Mouse (Mus musculus) liver, embryonic 14.5 days (tissue): ENCODE measurements around the gene Rhoa. TPM values are rescaled to one million over a fixed set of nuclear protein-coding genes. Genes with fewer than 3 reads are reported as not detected.
A peak's percentile ranks its signal among the peaks of the same experiment; 100 is the strongest.

Source experiments
- ATAC-seq: fragments of 200-750 bp; cut with Nextera tagmentation; 2 replicates; pipeline ENCODE4 v1.8.0; 2017; ENCODE audit warnings: moderate number of reproducible peaks, mild to moderate bottlenecking, moderate library complexity; ENCODE audit not compliant: insufficient read depth
- DNase-seq, 3 experiments: peaks; one replicate each; pipeline ENCODE4 v3.0.0-alpha.2; 2012 to 2013; ENCODE audit warnings: low read depth in 3 of 3, low spot score in 3 of 3
- H3K27ac ChIP-seq: fragments of 300-500 bp; sonication (generic); 2 replicates; pipeline ENCODE4 v1.5.1; 2014; ENCODE audit warnings: moderate library complexity, mild to moderate bottlenecking, control low read depth, inconsistent platforms
- H3K27me3 ChIP-seq: fragments of 300-500 bp; sonication (generic); 2 replicates; pipeline ENCODE4 v1.6.1; 2014; ENCODE audit warnings: mild to moderate bottlenecking, low read length, moderate library complexity; ENCODE audit not compliant: control insufficient read depth, insufficient read depth
- H3K36me3 ChIP-seq: fragments of 300-500 bp; sonication (generic); replicated peaks from 2 replicates; pipeline ENCODE4 v1.6.1; 2014; ENCODE audit warnings: low read depth; ENCODE audit not compliant: control insufficient read depth, insufficient read depth
- H3K4me1 ChIP-seq, 2 experiments: fragments of 200-500 bp in 1 of 2; fragments of 300-500 bp in 1 of 2; sonication (generic) in 1 of 2; replicated peaks; 2 replicates each; pipeline ENCODE4 v1.6.1; 2012 to 2014; ENCODE audit warnings: antibody characterized with exemption in 1 of 2, inconsistent platforms in 1 of 2, low read length in 1 of 2; ENCODE audit not compliant: control insufficient read depth in 2 of 2, insufficient read depth in 2 of 2
- H3K4me2 ChIP-seq: fragments of 300-500 bp; sonication (generic); 2 replicates; pipeline ENCODE4 v1.6.1; 2014; ENCODE audit warnings: low read depth, mild to moderate bottlenecking, control low read depth, moderate library complexity
- H3K4me3 ChIP-seq, 2 experiments: fragments of 200-500 bp in 1 of 2; fragments of 300-500 bp in 1 of 2; sonication (generic) in 1 of 2; 2 replicates each; pipeline ENCODE4 v1.5.1; 2012 to 2014; ENCODE audit warnings: low read depth in 2 of 2, low read length in 2 of 2, mild to moderate bottlenecking in 2 of 2, control low read depth in 1 of 2, inconsistent platforms in 1 of 2, moderate library complexity in 1 of 2; ENCODE audit not compliant: insufficient read depth in 1 of 2
- H3K9ac ChIP-seq: fragments of 300-500 bp; sonication (generic); replicated peaks from 2 replicates; pipeline ENCODE4 v1.6.1; 2014; ENCODE audit warnings: mild to moderate bottlenecking, control low read depth, moderate library complexity
- H3K9me3 ChIP-seq: fragments of 300-500 bp; sonication (generic); 2 replicates; pipeline ENCODE4 v1.6.1; 2016; ENCODE audit warnings: low read length, mixed read lengths; ENCODE audit not compliant: control insufficient read depth
- CTCF ChIP-seq: IDR thresholded peaks from 2 replicates; pipeline ENCODE4 v1.5.1; 2016; ENCODE audit warnings: antibody characterized with exemption, low read depth, control low read depth
- EP300 ChIP-seq: IDR thresholded peaks from 2 replicates; pipeline ENCODE4 v1.6.1; 2016; ENCODE audit warnings: antibody characterized with exemption, low read depth
- WGBS: fragments of 180-500 bp; shearing (Covaris S2); extraction: QIAGEN DNeasy Blood & Tissue Kit; methylation state at CpG from one replicate; pipeline ENCODE4 v1.1.7; 2014; ENCODE audit not compliant: insufficient replicate concordance; 5-methylcytosine and 5-hydroxymethylcytosine counted together
- polyA plus RNA-seq, 2 experiments: library from polyadenylated mRNA; depleted of rRNA in 1 of 2; stranded (reverse) in 1 of 2; unstranded in 1 of 2; fragments of >200 nt; fragmentation: Nextera tagmentation in 1 of 2; extraction: Ambion mirVana in 1 of 2; gene quantifications; 2 replicates each; pipeline versions ENCODE4 v1.2.1 to v1.2.3; 2012 to 2014

Rhoa gene
- polyA plus RNA-seq, 2 experiments: 76.4 to 130 TPM

DNA sequence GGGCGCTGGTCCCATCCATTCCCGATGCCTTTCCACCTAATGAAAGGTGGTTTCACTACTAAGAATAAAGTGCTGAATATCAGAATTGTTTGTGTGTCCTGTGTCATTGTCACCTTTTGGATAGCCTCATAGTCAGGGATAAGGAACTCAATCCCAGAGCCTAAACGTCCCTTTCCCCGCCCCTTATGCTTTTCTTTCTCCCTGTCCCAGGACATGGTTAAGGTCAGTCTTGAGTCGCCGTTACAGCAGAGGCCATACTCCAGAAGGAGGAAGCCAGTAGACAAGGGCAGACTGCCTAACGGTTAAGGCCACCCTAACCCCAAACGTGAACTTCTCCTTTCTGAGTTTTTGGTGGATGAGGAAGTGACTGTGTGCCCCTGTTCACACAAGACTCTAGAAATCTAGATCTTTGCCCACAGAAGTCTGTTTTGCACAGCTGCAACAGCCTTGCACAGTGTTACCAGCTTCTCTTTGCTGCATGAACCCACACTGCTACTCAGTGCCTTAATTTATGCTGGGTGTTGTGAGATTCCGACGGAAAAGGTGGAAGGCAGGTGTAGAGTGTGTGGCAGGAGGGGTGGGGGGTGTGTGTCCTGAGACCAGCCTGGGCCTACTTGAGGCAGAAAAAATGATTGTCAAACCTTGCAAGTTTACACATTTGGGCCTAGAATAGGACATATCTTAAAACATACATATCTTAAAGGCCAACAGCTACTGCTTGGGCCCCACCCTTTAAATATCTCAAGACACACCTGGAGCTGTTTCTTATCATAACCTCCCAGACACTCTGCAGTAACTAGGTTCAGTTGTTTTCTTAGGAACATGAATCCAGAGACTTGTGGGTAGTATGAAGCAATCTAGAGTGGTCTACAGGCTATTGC, 34.6 kb downstream of the Rhoa start:
- Histone ChIP-seq H3K4me1 (peaks cover 50 to 60% of the 10 kb centered on the region in 2 experiments), H3K4me2 (peak overlapping the region; percentile 95), H3K9me3 (no peaks in the 10 kb centered on the region), H3K27me3 (no peaks in the 10 kb centered on the region), H3K4me3 (peak overlapping the region; percentile 76 to 84), H3K27ac (peak overlapping the region; percentile 99), H3K9ac (peak overlapping the region; percentile 100), H3K36me3 (peaks cover 45% of the 10 kb centered on the region)
- TF ChIP-seq EP300 (peak; percentile 100), CTCF (no peak)
- ATAC-seq (peak; percentile 71), DNase-seq (peak; percentile 91 to 93 (median 91))
- WGBS: 4% methylated on average over 10 of the region's 10 CpGs

DNA sequence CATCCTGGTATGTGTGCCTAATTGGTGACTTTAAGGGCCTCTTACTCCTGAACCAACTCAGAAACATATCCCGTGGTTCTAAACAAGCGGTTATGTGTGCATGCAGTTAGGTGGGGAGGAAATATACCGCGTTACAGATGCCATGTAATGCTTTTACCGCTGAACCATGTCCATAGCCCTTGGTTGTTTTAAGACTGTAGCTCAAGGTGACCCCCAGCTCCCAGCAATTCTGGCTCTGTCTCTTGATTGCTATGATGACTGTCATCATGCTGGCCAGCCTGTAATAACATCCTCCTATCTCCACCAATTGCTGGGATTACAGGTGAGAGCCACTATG, 35.2 kb downstream of the Rhoa start:
- DNase-seq (no peak), ATAC-seq (no peak)
- H3K9ac ChIP-seq: peak overlapping the region; percentile 100
- H3K27ac ChIP-seq: peak overlapping the region; percentile 99
- WGBS: 35% methylated on average over 5 of the region's 5 CpGs
- no peak for TF ChIP-seq CTCF
- TF ChIP-seq EP300: no peak
- H3K4me2 ChIP-seq: peak overlapping the region; percentile 95
- H3K27me3 ChIP-seq: no peaks in the 10 kb centered on the region
- peaks cover 39% of the 10 kb centered on the region for H3K36me3 ChIP-seq
- no peaks in the 10 kb centered on the region for H3K9me3 ChIP-seq
- peak overlapping the region; percentile 70 to 84 for H3K4me3 ChIP-seq
- peaks cover 54 to 63% of the 10 kb centered on the region in 2 experiments for H3K4me1 ChIP-seq

DNA sequence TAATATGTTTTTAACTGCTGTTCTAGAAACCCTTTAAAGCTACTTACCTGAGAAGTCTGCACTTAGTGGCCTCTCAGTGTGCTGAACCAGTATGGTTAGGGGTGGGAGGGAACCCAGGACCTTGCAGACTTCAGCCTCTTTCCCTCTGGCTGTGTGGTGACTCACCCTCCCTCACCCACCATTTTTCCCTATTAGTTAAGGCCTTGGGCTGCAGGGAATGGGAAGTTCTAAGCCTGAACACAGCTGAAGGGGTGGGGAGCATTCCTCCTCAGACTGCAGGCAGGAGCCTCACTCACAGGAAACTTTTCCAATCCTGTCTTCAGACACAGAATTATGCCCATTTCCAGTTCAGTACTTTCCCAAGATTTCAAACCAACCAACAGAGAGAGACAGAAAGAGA, 35.9 kb downstream of the Rhoa start:
- peaks cover 56 to 67% of the 10 kb centered on the region in 2 experiments for H3K4me1 ChIP-seq
- no peak for ATAC-seq
- H3K9ac ChIP-seq: peak overlapping the region; percentile 100
- no peaks in the 10 kb centered on the region for H3K9me3 ChIP-seq
- TF ChIP-seq EP300 (no peak), CTCF (no peak)
- H3K27me3 ChIP-seq: no peaks in the 10 kb centered on the region
- peak overlapping the region; percentile 95 for H3K4me2 ChIP-seq
- peak overlapping the region; percentile 6 to 84; a peak in 3 of 4 replicates for H3K4me3 ChIP-seq
- H3K27ac ChIP-seq: peak overlapping the region; percentile 99
- H3K36me3 ChIP-seq: peaks cover 32% of the 10 kb centered on the region
- DNase-seq: no peak

DNA sequence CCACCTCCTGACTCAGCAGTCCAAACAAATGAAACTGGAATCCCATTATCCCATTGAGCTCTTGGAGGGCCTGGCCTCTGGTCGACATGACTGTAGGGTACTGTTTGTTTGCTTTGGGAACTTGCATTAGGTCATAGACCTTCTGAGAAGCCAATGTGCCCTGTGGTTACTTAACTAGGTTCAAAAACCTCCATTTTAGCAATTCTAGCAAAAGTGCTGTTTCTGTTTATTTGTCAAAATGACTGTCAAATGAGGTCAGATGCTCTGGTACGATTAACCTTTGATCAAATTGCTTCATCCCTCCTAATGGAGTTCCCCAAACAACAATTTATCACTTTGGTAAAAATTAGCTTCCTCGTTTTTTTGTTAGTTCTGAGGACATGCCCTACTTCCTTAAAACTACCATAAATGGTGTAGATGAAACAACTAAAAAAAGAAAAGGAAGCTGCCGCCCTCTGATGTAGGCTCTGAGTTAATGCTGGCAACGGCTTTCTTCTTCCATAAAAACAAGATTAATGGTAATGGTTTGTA, 36.4 kb downstream of the Rhoa start:
- WGBS: 10% methylated on average over 5 of the region's 5 CpGs
- peaks cover 32% of the 10 kb centered on the region for H3K36me3 ChIP-seq
- H3K4me1 ChIP-seq: peaks cover 56 to 71% of the 10 kb centered on the region in 2 experiments
- H3K27ac ChIP-seq: peak overlapping the region; percentile 99
- DNase-seq (peak in 1 of 3 experiments; percentile 48), ATAC-seq (no peak)
- H3K4me3 ChIP-seq: peak overlapping the region in 1 of 2 experiments; percentile 84; a peak in 2 of 4 replicates
- H3K27me3 ChIP-seq: no peaks in the 10 kb centered on the region
- H3K9ac ChIP-seq: peak overlapping the region; percentile 100
- H3K4me2 ChIP-seq: peak overlapping the region; percentile 95
- TF ChIP-seq EP300 (0 out of 2 replicates have a peak, but pooled peaks have one; percentile 21), CTCF (no peak)
- no peaks in the 10 kb centered on the region for H3K9me3 ChIP-seq

DNA sequence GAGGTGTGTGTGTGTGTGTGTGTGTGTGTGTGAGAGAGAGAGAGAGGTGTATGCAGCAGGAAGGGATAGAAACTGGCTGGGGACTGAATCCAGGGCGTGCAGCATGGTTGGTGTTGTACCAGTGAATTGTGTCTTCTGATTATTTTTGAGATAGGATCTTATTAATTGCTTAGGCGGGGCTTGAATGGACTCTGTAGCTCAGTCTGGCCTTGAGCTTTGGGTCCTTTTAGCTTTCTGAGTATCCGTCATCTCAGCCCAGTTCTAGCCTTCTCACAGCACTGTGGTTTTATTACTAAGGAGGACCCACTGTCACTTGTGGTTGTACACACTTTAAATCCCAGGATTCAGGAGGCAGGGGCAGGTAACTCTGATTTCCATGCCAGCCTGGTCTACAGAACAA, 37.4 kb downstream of the Rhoa start:
- peak overlapping the region; percentile 100 for H3K9ac ChIP-seq
- peak in 1 of 3 experiments; percentile 41 for DNase-seq
- ATAC-seq: no peak
- H3K27ac ChIP-seq: peak overlapping the region; percentile 99
- H3K4me1 ChIP-seq: peaks cover 47 to 63% of the 10 kb centered on the region in 2 experiments
- peak overlapping the region; percentile 95 for H3K4me2 ChIP-seq
- no peak overlapping the region for H3K4me3 ChIP-seq
- WGBS: 31% methylated on average over 3 of the region's 3 CpGs
- no peaks in the 10 kb centered on the region for H3K27me3 ChIP-seq
- H3K36me3 ChIP-seq: peaks cover 24% of the 10 kb centered on the region
- H3K9me3 ChIP-seq: no peaks in the 10 kb centered on the region
- TF ChIP-seq CTCF (no peak), EP300 (no peak)
